8 mouse cellular contexts compared by ENCODE assay signal in the genomic region with DNA sequence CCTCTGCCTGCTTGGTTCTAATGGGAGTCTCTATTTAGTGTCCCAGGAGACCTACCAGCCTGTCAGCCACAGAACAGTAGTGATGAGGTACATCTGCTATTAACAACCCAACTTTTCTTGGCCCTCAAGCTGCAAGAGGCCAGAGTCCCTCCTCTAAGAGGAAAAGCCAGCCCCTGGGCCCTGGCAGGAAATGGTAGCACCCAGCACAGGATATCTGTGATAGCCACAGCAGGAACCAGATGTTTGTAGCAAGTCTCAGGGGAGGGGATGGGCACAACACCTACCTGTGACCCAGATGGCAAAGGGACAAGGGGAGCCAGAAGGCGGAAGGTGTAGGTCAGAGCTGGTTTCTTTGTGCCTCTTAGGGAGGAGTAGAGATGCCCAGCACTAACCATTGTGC. TPM values are rescaled to one million over a fixed set of nuclear protein-coding genes. Genes with fewer than 3 reads are reported as not detected.
DNase-seq lines count a peak whose midpoint lies in the region; ATAC-seq and TF ChIP-seq lines count a peak whose summit lies in the region.
"Had no signal": no experiment of that assay in that cellular context is flagged by ENCODE, and none has a peak within 500 bp of the region (broad histone marks: within the 10 kb centered on the region; RNA-seq: fewer than 3 reads in every experiment).

No protein-coding gene starts in this region.

- ATAC-seq in CD4-positive, CD25-positive, alpha-beta regulatory T cell, adult 4 months, result peak; percentile 37
- ATAC-seq in embryonic facial prominence, embryonic 12.5 days (ENCODE audit: insufficient number of reproducible peaks, insufficient read depth, low FRiP score, low TSS enrichment), result no peak; the same call in 1 of the 2 replicates
- no peak for ATAC-seq in intestine, postnatal 0 days

- H3K9me3 ChIP-seq in embryonic facial prominence, embryonic 12.5 days, result no peaks in the 10 kb centered on the region
- no peaks in the 10 kb centered on the region for H3K9me3 ChIP-seq in intestine, postnatal 0 days (ENCODE audit: control insufficient read depth)
- H3K9me3 ChIP-seq in megakaryocyte, embryonic 14.5 days, result no peaks in the 10 kb centered on the region
- H3K9me3 ChIP-seq: hindbrain, embryonic 12.5 days had no signal

- H3K27me3 ChIP-seq in embryonic facial prominence, embryonic 12.5 days, result no peaks in the 10 kb centered on the region
- no peaks in the 10 kb centered on the region for H3K27me3 ChIP-seq in intestine, postnatal 0 days (replicated peaks; ENCODE audit: control insufficient read depth, insufficient read depth, low read length)
- no peaks in the 10 kb centered on the region for H3K27me3 ChIP-seq in megakaryocyte, embryonic 14.5 days (replicated peaks)
- H3K27me3 ChIP-seq: hindbrain, embryonic 12.5 days had no signal

- H3K9ac ChIP-seq in embryonic facial prominence, embryonic 12.5 days, result no peak overlapping the region
- no peak overlapping the region for H3K9ac ChIP-seq in intestine, postnatal 0 days (ENCODE audit: low read depth, low read length)
- H3K9ac ChIP-seq: hindbrain, embryonic 12.5 days had no signal

- no peak for TF ChIP-seq CTCF in intestine, postnatal 0 days (IDR thresholded peaks at IDR 0.05; ENCODE audit: low read depth)

- no peak overlapping the region for H3K4me2 ChIP-seq in embryonic facial prominence, embryonic 12.5 days (replicated peaks)
- H3K4me2 ChIP-seq in intestine, postnatal 0 days (replicated peaks; ENCODE audit: low read depth), result no peak overlapping the region
- H3K4me2 ChIP-seq: hindbrain, embryonic 12.5 days had no signal

- H3K4me1 ChIP-seq in embryonic facial prominence, embryonic 12.5 days, result peaks cover 31% of the 10 kb centered on the region
- peaks cover 13% of the 10 kb centered on the region for H3K4me1 ChIP-seq in intestine, postnatal 0 days (replicated peaks; ENCODE audit: control insufficient read depth, insufficient read depth, low read length)
- H3K4me1 ChIP-seq in megakaryocyte, embryonic 14.5 days, result peaks cover 43% of the 10 kb centered on the region

- H3K4me3 ChIP-seq in embryonic facial prominence, embryonic 12.5 days, result no peak overlapping the region
- no peak overlapping the region for H3K4me3 ChIP-seq in intestine, postnatal 0 days (ENCODE audit: low read depth, low read length)
- peak overlapping the region; percentile 48 for H3K4me3 ChIP-seq in megakaryocyte, embryonic 14.5 days (replicated peaks)
- H3K4me3 ChIP-seq: hindbrain, embryonic 12.5 days had no signal

- no peaks in the 10 kb centered on the region for H3K36me3 ChIP-seq in embryonic facial prominence, embryonic 12.5 days
- H3K36me3 ChIP-seq in intestine, postnatal 0 days (ENCODE audit: control insufficient read depth, insufficient read depth), result no peaks in the 10 kb centered on the region
- H3K36me3 ChIP-seq in megakaryocyte, embryonic 14.5 days (replicated peaks; ENCODE audit: low read length), result no peaks in the 10 kb centered on the region
- H3K36me3 ChIP-seq: hindbrain, embryonic 12.5 days had no signal

- DNase-seq in right cerebral cortex, postnatal 36 days (ENCODE audit: low spot score in 2 of 2), result no peak
- no peak for DNase-seq in cerebellum, adult 8-10 months
- DNase-seq in adipocyte (ENCODE audit: low spot score), result no peak

- peak overlapping the region; percentile 83 for H3K27ac ChIP-seq in embryonic facial prominence, embryonic 12.5 days
- 0 out of 2 replicates have a peak overlapping the region, but pooled peaks have one; percentile 35 for H3K27ac ChIP-seq in intestine, postnatal 0 days (ENCODE audit: low read depth, low read length)

- WGBS in embryonic facial prominence, embryonic 12.5 days, result 86% methylated on average over 1 of the region's 1 CpGs
- WGBS in intestine, postnatal 0 days, result 93% methylated on average over 1 of the region's 1 CpGs

RNA-seq across cellular contexts. Expression of a gene that starts 5.0 kb away (rescaled TPM):
- polyA plus RNA-seq in CD4-positive, CD25-positive, alpha-beta regulatory T cell, adult 4 months (2017; shearing (Covaris generic)), result 100 to 1,000 TPM; 101 to 145 TPM
- 0.71 and 1.3 TPM in 2 replicates for polyA plus RNA-seq in embryonic facial prominence, embryonic 12.5 days (2016; fragmentation: Nextera tagmentation; extraction: Ambion mirVana)
- 0.38 and 0.47 TPM in 2 replicates for polyA plus RNA-seq in intestine, postnatal 0 days (2015; fragmentation: Nextera tagmentation; extraction: Ambion mirVana)
- polyA plus RNA-seq in megakaryocyte, embryonic 14.5 days (2012; ENCODE audit: insufficient read depth, low replicate concordance), result 0.47 TPM in 1 of 2 replicates, not detected in the other

RNA-seq across cellular contexts. Expression of a gene that starts 33.8 kb away (rescaled TPM):
- polyA plus RNA-seq in CD4-positive, CD25-positive, alpha-beta regulatory T cell, adult 4 months (2017; shearing (Covaris generic)), result 1 to 10 TPM; 3.1 to 4.3 TPM
- polyA plus RNA-seq in embryonic facial prominence, embryonic 12.5 days (2016; fragmentation: Nextera tagmentation; extraction: Ambion mirVana), result 8.1 and 8.3 TPM in 2 replicates
- polyA plus RNA-seq in intestine, postnatal 0 days (2015; fragmentation: Nextera tagmentation; extraction: Ambion mirVana), result 1.9 and 2.5 TPM in 2 replicates
- 0.46 and 1.00 TPM in 2 replicates for polyA plus RNA-seq in megakaryocyte, embryonic 14.5 days (2012; ENCODE audit: insufficient read depth, low replicate concordance)

RNA-seq across cellular contexts. Expression of a gene that starts 34.2 kb away (rescaled TPM):
- not detected for polyA plus RNA-seq in CD4-positive, CD25-positive, alpha-beta regulatory T cell, adult 4 months (2017; shearing (Covaris generic))
- not detected in 2 replicates for polyA plus RNA-seq in embryonic facial prominence, embryonic 12.5 days (2016; fragmentation: Nextera tagmentation; extraction: Ambion mirVana)
- 0.90 and 0.93 TPM in 2 replicates for polyA plus RNA-seq in intestine, postnatal 0 days (2015; fragmentation: Nextera tagmentation; extraction: Ambion mirVana)
- not detected in 2 replicates for polyA plus RNA-seq in megakaryocyte, embryonic 14.5 days (2012; ENCODE audit: insufficient read depth, low replicate concordance)
- polyA plus RNA-seq: hindbrain, embryonic 12.5 days had no signal

Comparison
In these comparisons a context has a peak if more than half of its experiments do, and no peak if none do; other contexts are left out.
1. RNA of a gene that starts 5.0 kb away (polyA plus RNA-seq): 101 to 145 TPM in CD4-positive, CD25-positive, alpha-beta regulatory T cell, adult 4 months; 0.71 to 1.3 TPM in embryonic facial prominence, embryonic 12.5 days, 0.47 TPM in megakaryocyte, embryonic 14.5 days and 0.38 to 0.47 TPM in intestine, postnatal 0 days; every median in the first group is over 10 times any median in the second.